Comparison of ENCODE assay signal across 24 mouse cellular contexts in genomic region chr16:22526386-22526785, GRCm38 (mm10).
DNase-seq lines count a peak whose midpoint lies in the region; ATAC-seq lines count a peak whose summit lies in the region.
"Had no signal": no experiment of that assay in that cellular context is flagged by ENCODE, and none has a peak within 500 bp of the region (broad histone marks: within the 10 kb centered on the region; RNA-seq: fewer than 3 reads in every experiment).

No protein-coding gene starts in this region.

- H3K27ac ChIP-seq in heart, embryonic 15.5 days: peak overlapping the region; percentile 79
- H3K27ac ChIP-seq: embryonic facial prominence, embryonic 12.5 days; hindbrain, embryonic 10.5 days; hindbrain, embryonic 15.5 days; intestine, embryonic 15.5 days; limb, embryonic 13.5 days; midbrain, embryonic 12.5 days had no signal

- no peak for ATAC-seq in heart, embryonic 15.5 days (replicated peaks; ENCODE audit: insufficient number of reproducible peaks, insufficient read depth, low FRiP score, low read depth)
- ATAC-seq: forebrain, embryonic 14.5 days; intestine, embryonic 15.5 days had no signal

- no peaks in the 10 kb centered on the region for H3K9me3 ChIP-seq in heart, embryonic 15.5 days (replicated peaks)
- H3K9me3 ChIP-seq: hindbrain, embryonic 10.5 days; hindbrain, embryonic 15.5 days; intestine, embryonic 15.5 days; limb, embryonic 13.5 days; lung, embryonic 15.5 days had no signal

- H3K4me3 ChIP-seq in heart, embryonic 15.5 days: no peak overlapping the region
- H3K4me3 ChIP-seq: embryonic facial prominence, embryonic 12.5 days; hindbrain, embryonic 10.5 days; hindbrain, embryonic 15.5 days; intestine, embryonic 15.5 days; limb, embryonic 13.5 days; lung, embryonic 15.5 days; midbrain, embryonic 12.5 days had no signal

- no peak for DNase-seq in heart, adult 8-10 months (ENCODE audit: low spot score)
- peak; percentile 18 for DNase-seq in thymus, postnatal 14 days
- DNase-seq in thymus, adult 18-20 months: no peak
- DNase-seq in T-cell, adult 2 months (ENCODE audit: low spot score): peak; percentile 31
- DNase-seq in naive thymus-derived CD4-positive, alpha-beta T cell, adult 2 months (ENCODE audit: low read depth): peak; percentile 76
- no peak for DNase-seq in adrenal gland, postnatal 36 days
- DNase-seq: B cell, adult 2 months; cerebellum, adult 8-10 months; cerebellum, postnatal 25 days; embryo, embryonic 11 days; gastrocnemius, postnatal 14 days; kidney, adult 2 months; kidney, postnatal 4 days; thymus, postnatal 4 days had no signal

- no peak overlapping the region for H3K4me2 ChIP-seq in heart, embryonic 15.5 days
- H3K4me2 ChIP-seq: embryonic facial prominence, embryonic 12.5 days; hindbrain, embryonic 15.5 days; intestine, embryonic 15.5 days; limb, embryonic 13.5 days; liver, embryonic 11.5 days; lung, embryonic 15.5 days; midbrain, embryonic 12.5 days had no signal

- no peaks in the 10 kb centered on the region for H3K27me3 ChIP-seq in heart, embryonic 15.5 days
- H3K27me3 ChIP-seq: embryonic facial prominence, embryonic 12.5 days; hindbrain, embryonic 15.5 days; intestine, embryonic 15.5 days; limb, embryonic 13.5 days; lung, embryonic 15.5 days; midbrain, embryonic 12.5 days had no signal

- 65% methylated on average over 4 of the region's 4 CpGs for WGBS in heart, embryonic 15.5 days

- peaks cover 31% of the 10 kb centered on the region for H3K4me1 ChIP-seq in heart, embryonic 15.5 days (replicated peaks)
- H3K4me1 ChIP-seq: embryonic facial prominence, embryonic 12.5 days; intestine, embryonic 15.5 days; limb, embryonic 13.5 days had no signal

- H3K9ac ChIP-seq in heart, embryonic 15.5 days: no peak overlapping the region
- H3K9ac ChIP-seq: embryonic facial prominence, embryonic 12.5 days; hindbrain, embryonic 15.5 days; intestine, embryonic 15.5 days; limb, embryonic 13.5 days; lung, embryonic 15.5 days; midbrain, embryonic 12.5 days had no signal

- H3K36me3 ChIP-seq in heart, embryonic 15.5 days: no peaks in the 10 kb centered on the region
- H3K36me3 ChIP-seq: embryonic facial prominence, embryonic 12.5 days; hindbrain, embryonic 10.5 days; hindbrain, embryonic 15.5 days; intestine, embryonic 15.5 days; limb, embryonic 13.5 days; lung, embryonic 15.5 days; midbrain, embryonic 12.5 days had no signal

Comparison
In these comparisons a context has a peak if more than half of its experiments do, and no peak if none do; other contexts are left out.
1. DNase-seq: peak in thymus, postnatal 14 days (single experiment), T-cell, adult 2 months (single experiment) and naive thymus-derived CD4-positive, alpha-beta T cell, adult 2 months (single experiment); none in heart, adult 8-10 months (single experiment), thymus, adult 18-20 months (0 of 2) and adrenal gland, postnatal 36 days (0 of 2).